Mouse (Mus musculus) liver, embryonic 11.5 days (tissue): ENCODE measurements at regions not wholly inside any gene's neighbourhood (a gene's known extent, or its start where the extent isn't known, plus 50 kb on each side); places are given as distances from the start of the nearest gene placed in this dataset.

Experiments used
- ATAC-seq: fragments of 200-750 bp; cut with Nextera tagmentation; replicated peaks from 2 replicates; pipeline ENCODE4 v1.8.0; 2017; ENCODE audit warnings: moderate number of reproducible peaks, mild to moderate bottlenecking, moderate TSS enrichment, moderate library complexity; ENCODE audit not compliant: low FRiP score
- DNase-seq: peaks from one replicate; pipeline ENCODE4 v3.0.0-alpha.2; 2017; ENCODE audit warnings: low spot score
- H3K27ac ChIP-seq: fragments of 300-500 bp; sonication (generic); 2 replicates; pipeline ENCODE4 v1.5.1; 2014; ENCODE audit warnings: mild to moderate bottlenecking, low read depth, low read length, control low read depth
- H3K27me3 ChIP-seq: fragments of 300-500 bp; sonication (generic); replicated peaks from 2 replicates; pipeline ENCODE4 v1.6.1; 2014; ENCODE audit warnings: low read length, mixed read lengths; ENCODE audit not compliant: control insufficient read depth, insufficient read depth
- H3K36me3 ChIP-seq: fragments of 300-500 bp; sonication (generic); 2 replicates; pipeline ENCODE4 v1.6.1; 2014; ENCODE audit warnings: mild to moderate bottlenecking, low read length, moderate library complexity, mixed read lengths; ENCODE audit not compliant: control insufficient read depth, insufficient read depth
- H3K4me1 ChIP-seq: fragments of 300-500 bp; sonication (generic); replicated peaks from 2 replicates; pipeline ENCODE4 v1.6.1; 2014; ENCODE audit warnings: low read length, mixed read lengths; ENCODE audit not compliant: control insufficient read depth, insufficient read depth
- H3K4me2 ChIP-seq: fragments of 300-500 bp; sonication (generic); 2 replicates; pipeline ENCODE4 v1.6.1; 2014; ENCODE audit warnings: mild to moderate bottlenecking, control low read depth, moderate library complexity
- H3K4me3 ChIP-seq: fragments of 300-500 bp; sonication (generic); 2 replicates; pipeline ENCODE4 v1.5.1; 2014; ENCODE audit warnings: low read depth, low read length, control low read depth
- H3K9ac ChIP-seq: fragments of 300-500 bp; sonication (generic); 2 replicates; pipeline ENCODE4 v1.6.1; 2014; ENCODE audit warnings: low read depth, low read length, control low read depth
- H3K9me3 ChIP-seq: fragments of 300-500 bp; sonication (generic); 2 replicates; pipeline ENCODE4 v1.6.1; 2016; ENCODE audit warnings: low read length, inconsistent platforms, mixed read lengths; ENCODE audit not compliant: control insufficient read depth
- WGBS: fragments of 180-500 bp; shearing (Covaris S2); extraction: QIAGEN DNeasy Blood & Tissue Kit; methylation state at CpG from one replicate; pipeline ENCODE4 v1.1.7; 2014; 5-methylcytosine and 5-hydroxymethylcytosine counted together

DNA sequence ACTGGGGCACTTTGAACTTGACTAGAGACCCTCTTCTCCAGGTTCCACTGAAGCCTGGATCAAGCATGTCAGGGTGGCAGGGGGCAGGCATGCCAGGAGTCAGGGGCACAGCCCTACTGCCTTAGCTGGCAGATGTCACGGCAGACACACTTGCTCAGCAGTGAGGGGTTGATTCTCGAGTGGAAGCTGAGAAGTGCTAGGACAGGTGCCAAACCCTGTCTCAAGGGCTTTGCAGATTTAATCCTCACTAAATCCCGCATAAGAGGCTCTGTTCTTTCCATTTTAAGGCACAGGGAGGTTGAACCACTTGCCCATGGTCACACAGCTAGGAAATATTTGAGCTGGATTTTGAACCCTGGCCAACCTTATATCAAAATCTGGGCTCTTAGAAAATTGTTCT lies 223.5 kb upstream of the Mvb12b start:
- H3K27me3 ChIP-seq = no peaks in the 10 kb centered on the region
- H3K4me3 ChIP-seq = no peak overlapping the region
- ATAC-seq (no peak), DNase-seq (no peak)
- H3K36me3 ChIP-seq = no peaks in the 10 kb centered on the region
- H3K4me2 ChIP-seq = no peak overlapping the region
- H3K9me3 ChIP-seq = no peaks in the 10 kb centered on the region
- no peak overlapping the region for H3K9ac ChIP-seq
- H3K4me1 ChIP-seq = no peaks in the 10 kb centered on the region
- 59% methylated on average over 3 of the region's 3 CpGs for WGBS
- no peak overlapping the region for H3K27ac ChIP-seq

DNA sequence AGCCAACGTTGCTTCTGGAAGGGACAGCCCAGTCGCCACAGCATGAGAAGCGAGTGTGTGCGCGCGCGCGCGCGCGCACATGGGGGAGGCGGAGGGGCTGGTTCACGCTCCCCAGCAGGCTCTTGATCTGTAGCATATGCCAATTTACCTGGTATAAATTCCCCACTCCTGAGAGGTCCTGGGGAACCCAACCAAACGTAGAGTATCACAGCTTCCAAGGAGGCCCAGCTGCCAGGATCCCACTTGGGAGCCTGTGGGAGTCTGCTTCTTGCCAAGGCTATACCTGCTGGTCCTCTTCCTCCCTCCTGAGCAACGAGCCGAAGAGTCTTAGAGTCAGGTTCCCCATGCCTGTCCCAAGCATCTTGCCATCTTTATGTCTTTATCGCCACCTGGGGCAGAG lies 222.8 kb upstream of the Mvb12b start:
- Histone ChIP-seq H3K9me3 (no peaks in the 10 kb centered on the region), H3K27me3 (0 out of 2 replicates have a peak, but pooled peaks cover 2% of the 10 kb centered on the region), H3K27ac (no peak overlapping the region), H3K9ac (no peak overlapping the region), H3K4me1 (no peaks in the 10 kb centered on the region), H3K36me3 (no peaks in the 10 kb centered on the region), H3K4me2 (no peak overlapping the region), H3K4me3 (no peak overlapping the region)
- DNase-seq = no peak
- ATAC-seq = no peak
- 82% methylated on average over 17 of the region's 17 CpGs for WGBS

DNA sequence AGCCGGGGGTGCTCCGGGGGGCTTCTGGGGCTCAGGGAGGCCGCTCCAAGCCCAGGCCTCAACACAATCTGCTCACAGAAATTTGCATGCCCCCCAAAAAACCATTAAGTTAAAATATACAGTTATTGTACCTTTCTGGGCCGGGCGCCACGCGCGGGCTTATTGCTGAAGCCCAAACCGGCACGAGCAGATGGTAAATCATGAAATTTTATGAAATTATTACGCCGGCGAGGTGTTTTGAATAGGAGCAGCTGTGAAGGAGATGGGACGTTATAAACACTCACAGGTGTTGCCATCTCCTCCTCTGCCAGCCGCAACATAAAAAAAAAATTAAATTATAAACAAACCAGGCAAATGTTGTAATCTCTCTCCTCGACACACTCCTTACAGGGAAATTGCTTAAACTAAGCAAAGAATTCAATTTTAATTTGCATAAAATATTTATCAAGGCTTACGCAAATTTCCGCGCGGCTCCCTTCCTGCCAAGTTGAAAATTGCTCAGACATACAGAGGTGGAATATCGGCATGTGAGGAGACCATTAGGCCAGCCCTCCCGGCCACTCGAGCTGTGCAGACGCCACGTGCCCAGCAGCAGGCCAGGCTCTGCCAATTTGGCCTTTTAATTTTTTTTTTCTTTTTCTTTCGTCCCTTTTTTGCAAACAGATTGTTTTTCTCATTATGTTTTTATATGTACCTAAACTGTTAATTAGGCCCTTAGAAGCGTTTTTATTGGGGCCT lies 220.0 kb upstream of the Mvb12b start:
- DNase-seq (no peak), ATAC-seq (no peak)
- no peak overlapping the region for H3K9ac ChIP-seq
- 0 out of 2 replicates have a peak, but pooled peaks cover 2% of the 10 kb centered on the region for H3K27me3 ChIP-seq
- H3K4me3 ChIP-seq = no peak overlapping the region
- no peak overlapping the region for H3K4me2 ChIP-seq
- no peaks in the 10 kb centered on the region for H3K9me3 ChIP-seq
- H3K27ac ChIP-seq = no peak overlapping the region
- 79% methylated on average over 27 of the region's 27 CpGs for WGBS
- no peaks in the 10 kb centered on the region for H3K4me1 ChIP-seq
- H3K36me3 ChIP-seq = no peaks in the 10 kb centered on the region

DNA sequence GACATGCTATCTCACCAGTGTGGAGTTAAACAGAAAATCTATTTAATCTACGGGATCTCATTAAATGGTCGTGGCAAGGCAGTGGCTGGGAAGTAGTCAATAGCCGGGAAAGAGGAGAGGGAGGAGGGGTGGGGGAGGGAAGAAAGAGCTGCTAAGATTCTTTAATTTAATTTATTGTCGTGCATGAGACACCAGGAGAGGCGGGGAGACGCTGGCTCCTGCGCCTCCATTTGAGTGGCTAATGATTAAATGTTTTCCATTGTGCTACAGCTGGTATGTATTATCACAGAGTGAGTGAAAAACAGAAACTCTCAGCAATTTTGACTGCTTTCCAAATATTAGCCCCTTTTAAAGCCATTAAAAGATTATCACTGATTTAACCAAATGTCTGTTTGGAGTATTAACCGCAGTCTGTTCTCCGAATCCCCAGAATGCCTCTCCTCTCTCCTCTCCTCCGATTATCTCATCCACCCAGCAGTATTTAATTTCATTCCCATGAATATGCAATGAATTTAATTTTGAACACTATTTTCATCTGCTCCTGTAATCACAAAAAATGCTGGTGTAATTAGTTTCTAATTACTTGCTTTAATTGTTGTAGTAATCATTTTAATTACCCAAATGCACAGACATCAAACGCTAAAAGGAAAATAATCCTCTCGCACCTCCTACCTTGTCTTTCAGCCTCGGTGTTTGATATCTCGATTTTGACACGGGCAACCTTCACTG lies 219.3 kb upstream of the Mvb12b start:
- H3K27ac ChIP-seq = no peak overlapping the region
- H3K4me1 ChIP-seq = no peaks in the 10 kb centered on the region
- H3K4me3 ChIP-seq = no peak overlapping the region
- no peak for DNase-seq
- H3K4me2 ChIP-seq = no peak overlapping the region
- no peaks in the 10 kb centered on the region for H3K9me3 ChIP-seq
- 0 out of 2 replicates have a peak, but pooled peaks cover 2% of the 10 kb centered on the region for H3K27me3 ChIP-seq
- H3K9ac ChIP-seq = no peak overlapping the region
- WGBS = 52% methylated on average over 15 of the region's 15 CpGs
- ATAC-seq = no peak
- H3K36me3 ChIP-seq = no peaks in the 10 kb centered on the region

DNA sequence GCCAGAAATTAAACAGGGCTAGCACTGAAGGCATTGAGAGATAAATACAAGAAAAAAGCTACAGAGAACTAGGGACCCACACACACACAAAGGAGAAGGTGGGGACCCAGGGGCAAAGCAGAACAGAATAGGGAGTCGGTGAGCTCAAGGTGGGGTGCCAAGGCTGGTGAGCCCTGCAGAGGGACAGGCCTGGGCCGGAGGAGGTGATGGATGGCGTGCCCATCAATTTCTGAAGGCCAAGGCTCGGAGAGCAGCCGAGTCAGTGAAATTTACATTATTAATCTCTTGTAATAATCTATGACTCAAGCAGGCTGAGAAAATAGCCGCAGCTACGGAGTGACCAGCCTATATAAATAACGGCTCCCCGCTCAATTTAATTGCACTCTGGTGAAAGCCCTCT lies 218.5 kb upstream of the Mvb12b start:
- Histone ChIP-seq H3K4me3 (no peak overlapping the region), H3K36me3 (no peaks in the 10 kb centered on the region), H3K4me1 (no peaks in the 10 kb centered on the region), H3K27me3 (0 out of 2 replicates have a peak, but pooled peaks cover 2% of the 10 kb centered on the region), H3K27ac (no peak overlapping the region), H3K4me2 (no peak overlapping the region), H3K9ac (no peak overlapping the region), H3K9me3 (no peaks in the 10 kb centered on the region)
- DNase-seq (no peak), ATAC-seq (no peak)
- 68% methylated on average over 9 of the region's 9 CpGs for WGBS

DNA sequence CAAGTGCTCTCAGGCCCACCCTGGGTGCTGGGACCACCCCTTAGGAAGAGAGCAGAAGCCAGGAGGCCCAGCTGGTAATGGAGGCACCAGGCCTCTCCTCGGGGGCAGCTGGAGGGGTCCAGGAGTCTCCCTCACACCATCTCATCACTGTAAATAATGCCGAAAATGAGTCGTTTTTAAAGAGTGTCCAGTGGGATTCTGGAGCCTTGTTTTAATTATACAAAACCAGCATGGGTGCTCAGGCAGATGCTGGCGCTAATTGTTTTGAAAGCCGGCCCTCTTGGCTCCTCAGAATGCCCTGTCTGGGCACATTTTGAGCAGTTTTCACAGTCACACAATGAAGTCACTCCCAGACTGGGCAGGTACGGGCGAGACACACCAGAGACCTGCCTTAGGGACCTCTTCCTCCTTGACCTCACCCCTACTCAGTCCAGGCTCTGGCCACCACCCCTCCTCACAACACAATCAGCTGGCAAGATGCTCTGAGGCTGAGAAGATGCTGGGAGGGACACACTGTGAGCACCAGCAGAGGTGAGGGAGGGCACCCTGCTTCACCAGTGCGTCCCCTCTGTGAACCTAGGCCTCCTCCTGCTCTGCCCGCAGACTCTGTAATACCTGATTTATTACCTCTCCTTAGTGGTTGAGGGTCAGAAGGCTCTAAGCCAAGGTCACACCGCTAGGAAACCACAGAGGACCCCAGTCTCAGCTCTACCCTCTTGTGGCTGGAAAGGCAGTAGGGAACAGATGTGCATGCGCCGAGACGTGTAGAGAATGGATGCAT lies 217.7 kb upstream of the Mvb12b start:
- Histone ChIP-seq H3K4me2 (no peak overlapping the region), H3K4me3 (no peak overlapping the region), H3K27me3 (0 out of 2 replicates have a peak, but pooled peaks cover 2% of the 10 kb centered on the region), H3K4me1 (no peaks in the 10 kb centered on the region), H3K36me3 (no peaks in the 10 kb centered on the region), H3K27ac (no peak overlapping the region), H3K9me3 (no peaks in the 10 kb centered on the region), H3K9ac (no peak overlapping the region)
- DNase-seq (no peak), ATAC-seq (no peak)
- WGBS = 73% methylated on average over 13 of the region's 13 CpGs

DNA sequence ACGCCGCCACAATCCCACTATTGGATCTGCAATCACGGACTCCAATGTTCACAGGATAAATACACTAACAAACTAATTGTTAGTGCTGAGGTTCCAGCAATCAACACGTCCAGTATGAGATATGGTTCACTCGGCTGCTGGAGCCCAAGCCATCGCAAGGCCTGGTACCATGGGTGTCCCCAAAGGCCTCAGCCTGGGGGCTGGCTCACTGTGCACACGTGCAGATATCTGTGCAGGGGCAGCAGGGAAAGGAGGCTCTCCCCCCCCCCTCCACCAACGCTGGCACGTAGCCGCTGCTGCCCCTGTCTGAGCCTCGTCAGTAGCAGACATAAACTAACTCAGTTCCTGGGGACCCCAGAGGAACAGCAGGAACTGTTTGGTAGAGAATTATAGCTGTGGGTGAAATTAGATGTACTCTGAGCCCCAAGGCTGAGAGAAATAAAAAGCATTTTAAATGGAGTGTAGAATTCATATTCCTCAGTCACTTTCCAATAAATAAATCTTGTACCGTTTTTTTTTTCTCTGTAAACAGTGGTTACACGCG lies 210.3 kb upstream of the Mvb12b start:
- ATAC-seq = no peak
- Histone ChIP-seq H3K27me3 (no peaks in the 10 kb centered on the region), H3K4me3 (no peak overlapping the region), H3K9me3 (no peaks in the 10 kb centered on the region), H3K27ac (no peak overlapping the region), H3K9ac (no peak overlapping the region), H3K4me2 (no peak overlapping the region), H3K4me1 (no peaks in the 10 kb centered on the region), H3K36me3 (no peaks in the 10 kb centered on the region)
- 73% methylated on average over 14 of the region's 14 CpGs for WGBS
- no peak for DNase-seq

DNA sequence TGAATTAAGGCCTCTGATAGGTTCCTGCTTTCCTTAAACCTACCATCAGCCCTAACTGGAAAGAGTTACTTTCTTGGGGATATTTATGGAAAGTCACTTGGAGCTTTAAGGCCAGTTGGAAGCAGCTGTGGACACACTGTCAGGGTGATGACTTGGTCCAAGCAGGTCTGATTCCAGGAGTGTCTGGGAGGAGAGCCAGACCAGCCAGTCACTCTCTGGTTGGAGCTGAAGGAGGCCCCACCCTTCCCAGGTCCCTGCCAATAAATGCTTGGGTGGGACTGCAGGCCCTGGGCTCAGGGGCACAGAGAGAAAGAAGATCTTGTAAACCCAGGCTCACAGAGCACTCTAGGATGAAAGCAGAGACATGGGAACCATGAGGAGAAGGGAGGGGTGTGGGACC lies 208.8 kb upstream of the Mvb12b start:
- ATAC-seq (no peak), DNase-seq (no peak)
- no peak overlapping the region for H3K4me2 ChIP-seq
- H3K4me3 ChIP-seq = no peak overlapping the region
- no peak overlapping the region for H3K9ac ChIP-seq
- H3K4me1 ChIP-seq = no peaks in the 10 kb centered on the region
- H3K9me3 ChIP-seq = no peaks in the 10 kb centered on the region
- H3K36me3 ChIP-seq = no peaks in the 10 kb centered on the region
- no peak overlapping the region for H3K27ac ChIP-seq
- H3K27me3 ChIP-seq = no peaks in the 10 kb centered on the region
